13 mouse cellular contexts compared by ENCODE assay signal in genomic region chr15:97180970-97181669, GRCm38 (mm10).
DNase-seq lines count a peak whose midpoint lies in the region; ATAC-seq lines count a peak whose summit lies in the region.
"Had no signal": no experiment of that assay in that cellular context is flagged by ENCODE, and none has a peak within 500 bp of the region (broad histone marks: within the 10 kb centered on the region; RNA-seq: fewer than 3 reads in every experiment).

No protein-coding gene starts in this region.

- ATAC-seq in frontal cortex, adult (ENCODE audit: low TSS enrichment): peak; percentile 70
- ATAC-seq in hindbrain, embryonic 15.5 days (ENCODE audit: low FRiP score, low read depth): peak; percentile 83
- peak; percentile 87 for ATAC-seq in midbrain, embryonic 16.5 days
- ATAC-seq: Patski had no signal

- H3K4me2 ChIP-seq in hindbrain, embryonic 15.5 days: no peak overlapping the region
- H3K4me2 ChIP-seq in midbrain, embryonic 16.5 days (ENCODE audit: low read length): no peak overlapping the region

- WGBS in hindbrain, embryonic 15.5 days: 44% methylated on average over 9 of the region's 9 CpGs
- 40% methylated on average over 9 of the region's 9 CpGs for WGBS in midbrain, embryonic 16.5 days

- no peaks in the 10 kb centered on the region for H3K9me3 ChIP-seq in hindbrain, embryonic 15.5 days
- no peaks in the 10 kb centered on the region for H3K9me3 ChIP-seq in midbrain, embryonic 16.5 days (replicated peaks; ENCODE audit: control insufficient read depth, low read length, poor library complexity, severe bottlenecking)
- H3K9me3 ChIP-seq: heart, embryonic 10.5 days had no signal

- H3K9ac ChIP-seq in hindbrain, embryonic 15.5 days: no peak overlapping the region
- H3K9ac ChIP-seq in midbrain, embryonic 16.5 days (ENCODE audit: low read depth, low read length): no peak overlapping the region

- H3K4me1 ChIP-seq in hindbrain, embryonic 15.5 days (replicated peaks): peaks cover 34% of the 10 kb centered on the region
- H3K4me1 ChIP-seq in midbrain, embryonic 16.5 days (ENCODE audit: control insufficient read depth, insufficient read depth, low read length): peaks cover 28% of the 10 kb centered on the region

- no peaks in the 10 kb centered on the region for H3K27me3 ChIP-seq in hindbrain, embryonic 15.5 days
- H3K27me3 ChIP-seq in midbrain, embryonic 16.5 days (ENCODE audit: control insufficient read depth, insufficient read depth, low read depth, low read length): no peaks in the 10 kb centered on the region
- H3K27me3 ChIP-seq: Patski had no signal

- DNase-seq in frontal cortex, postnatal 25 days (ENCODE audit: low spot score in 2 of 2): no peak
- peak; percentile 59 for DNase-seq in embryo, embryonic 11 days
- DNase-seq in liver: no peak
- no peak for DNase-seq in spleen, postnatal 4 days (ENCODE audit: low spot score in 2 of 2)
- DNase-seq in adrenal gland, postnatal 25 days: no peak
- DNase-seq: adrenal gland, postnatal 36 days; kidney, adult 8-10 months had no signal

- peak overlapping the region; percentile 69 for H3K27ac ChIP-seq in hindbrain, embryonic 15.5 days (replicated peaks)
- peak overlapping the region; percentile 75 for H3K27ac ChIP-seq in midbrain, embryonic 16.5 days (ENCODE audit: low read length)
- H3K27ac ChIP-seq: heart, embryonic 10.5 days; left cerebral cortex, adult 2 months had no signal

- no peaks in the 10 kb centered on the region for H3K36me3 ChIP-seq in hindbrain, embryonic 15.5 days
- H3K36me3 ChIP-seq in midbrain, embryonic 16.5 days (ENCODE audit: control insufficient read depth, insufficient read depth, low read length): no peaks in the 10 kb centered on the region
- H3K36me3 ChIP-seq: heart, embryonic 10.5 days had no signal

- H3K4me3 ChIP-seq in hindbrain, embryonic 15.5 days: no peak overlapping the region
- no peak overlapping the region for H3K4me3 ChIP-seq in midbrain, embryonic 16.5 days (ENCODE audit: low read depth, low read length)
- H3K4me3 ChIP-seq: heart, embryonic 10.5 days; left cerebral cortex, adult 2 months had no signal
